Mouse (Mus musculus) midbrain, embryonic 15.5 days (tissue): ENCODE measurements around the gene Tex38. TPM values are rescaled to one million over a fixed set of nuclear protein-coding genes. Genes with fewer than 3 reads are reported as not detected.

Source experiments
- ATAC-seq: fragments of 200-750 bp; cut with Nextera tagmentation; replicated peaks from 2 replicates; pipeline ENCODE4 v1.8.0; 2017; ENCODE audit warnings: moderate TSS enrichment
- H3K27ac ChIP-seq: fragments of 300-500 bp; sonication (generic); 2 replicates; pipeline ENCODE4 v1.5.1; 2015; ENCODE audit warnings: mild to moderate bottlenecking, inconsistent platforms
- H3K27me3 ChIP-seq: fragments of 300-500 bp; sonication (generic); replicated peaks from 2 replicates; pipeline ENCODE4 v1.6.1; 2015; ENCODE audit warnings: inconsistent platforms
- H3K36me3 ChIP-seq: fragments of 300-500 bp; sonication (generic); replicated peaks from 2 replicates; pipeline ENCODE4 v1.6.1; 2015; ENCODE audit warnings: inconsistent platforms
- H3K4me1 ChIP-seq: fragments of 300-500 bp; sonication (generic); 2 replicates; pipeline ENCODE4 v1.6.1; 2015; ENCODE audit warnings: inconsistent platforms
- H3K4me2 ChIP-seq: fragments of 300-500 bp; sonication (generic); 2 replicates; pipeline ENCODE4 v1.6.1; 2015; ENCODE audit warnings: inconsistent platforms, mild to moderate bottlenecking, moderate library complexity
- H3K4me3 ChIP-seq: fragments of 300-500 bp; sonication (generic); 2 replicates; pipeline ENCODE4 v1.5.1; 2015; ENCODE audit warnings: mild to moderate bottlenecking, inconsistent platforms
- H3K9ac ChIP-seq: fragments of 300-500 bp; sonication (generic); 2 replicates; pipeline ENCODE4 v1.6.1; 2015; ENCODE audit warnings: mild to moderate bottlenecking, inconsistent platforms
- H3K9me3 ChIP-seq: fragments of 300-500 bp; sonication (generic); 2 replicates; pipeline ENCODE4 v1.6.1; 2016; ENCODE audit warnings: inconsistent platforms
- WGBS: fragments of 180-500 bp; shearing (Covaris S2); methylation state at CpG from one replicate; pipeline ENCODE4 v1.1.7; 2015; ENCODE audit warnings: mixed read lengths; 5-methylcytosine and 5-hydroxymethylcytosine counted together
- polyA plus RNA-seq: library from polyadenylated mRNA; unstranded; fragments of >200 nt; fragmentation: Nextera tagmentation; extraction: Ambion mirVana; gene quantifications from 2 replicates; pipeline ENCODE4 v1.2.1, GENCODE M21; 2015

Gene Tex38
- polyA plus RNA-seq, result 0.58 and 0.66 TPM in 2 replicates

- 87% methylated on average over 3 of the region's 3 CpGs for WGBS
- H3K27ac ChIP-seq, result no peak within 1 kb of the TSS
- H3K4me2 ChIP-seq, result no peak within 1 kb of the TSS
- H3K27me3 ChIP-seq, result no peaks in the 10 kb centered on the region
- no peak within 1 kb of the TSS for H3K4me3 ChIP-seq
- no peak within 1 kb of the TSS for H3K9ac ChIP-seq
- no peak for ATAC-seq
- H3K9me3 ChIP-seq, result no peaks in the 10 kb centered on the region
- H3K36me3 ChIP-seq, result peaks cover 7% of the 10 kb centered on the region; the same call in 1 of the 2 replicates
- H3K4me1 ChIP-seq, result peaks cover 14% of the 10 kb centered on the region
Measured at GRCm38 (mm10) chr4:115780918-115781317, at the start of gene Tex38. TSS of gene Tex38 (minus strand) at chr4:115781018.

- H3K36me3 ChIP-seq, result 0 out of 2 replicates have a peak, but pooled peaks cover 3% of the 10 kb centered on the region
- peaks cover 14% of the 10 kb centered on the region; the same call in 1 of the 2 replicates for H3K4me1 ChIP-seq
- ATAC-seq, result no peak
- no peak overlapping the region for H3K4me3 ChIP-seq
- H3K4me2 ChIP-seq, result no peak overlapping the region
- H3K9ac ChIP-seq, result no peak overlapping the region
- no peak overlapping the region for H3K27ac ChIP-seq
- no peaks in the 10 kb centered on the region for H3K27me3 ChIP-seq
- WGBS, result 78% methylated on average over 5 of the region's 5 CpGs
- H3K9me3 ChIP-seq, result no peaks in the 10 kb centered on the region
Measured at GRCm38 (mm10) chr4:115830491-115830890, 49.7 kb upstream of the Tex38 start.

- H3K27ac ChIP-seq, result no peak overlapping the region
- no peaks in the 10 kb centered on the region for H3K27me3 ChIP-seq
- H3K4me1 ChIP-seq, result peaks cover 14% of the 10 kb centered on the region; the same call in 1 of the 2 replicates
- H3K36me3 ChIP-seq, result 0 out of 2 replicates have a peak, but pooled peaks cover under 1% of the 10 kb centered on the region
- peak; percentile 57 for ATAC-seq
- WGBS, result 6% methylated on average over 8 of the region's 8 CpGs
- no peaks in the 10 kb centered on the region for H3K9me3 ChIP-seq
- H3K4me3 ChIP-seq, result peak overlapping the region; percentile 82
- H3K4me2 ChIP-seq, result peak overlapping the region; percentile 90
- peak overlapping the region; percentile 71 for H3K9ac ChIP-seq
Measured at GRCm38 (mm10) chr4:115828572-115828902, 47.7 kb upstream of the Tex38 start.

- peak; percentile 91 for ATAC-seq
- H3K9me3 ChIP-seq, result no peaks in the 10 kb centered on the region
- peak within 1 kb of the TSS; percentile 66 for H3K27ac ChIP-seq
- no peaks in the 10 kb centered on the region for H3K27me3 ChIP-seq
- peak within 1 kb of the TSS; percentile 71 for H3K9ac ChIP-seq
- H3K4me3 ChIP-seq, result peak within 1 kb of the TSS; percentile 82
- peaks cover 14% of the 10 kb centered on the region; the same call in 1 of the 2 replicates for H3K4me1 ChIP-seq
- H3K36me3 ChIP-seq, result no peaks in the 10 kb centered on the region
- under 1% methylated on average over 56 of the region's 57 CpGs for WGBS
- peak within 1 kb of the TSS; percentile 90 for H3K4me2 ChIP-seq
Measured at GRCm38 (mm10) chr4:115827888-115828571, 47.2 kb upstream of the Tex38 start, which contains the start of gene Mob3c. TSS of gene Mob3c (plus strand) at chr4:115828092.

- ATAC-seq, result peak; percentile 48
- Histone ChIP-seq H3K4me2 (peak overlapping the region; percentile 90), H3K4me1 (peaks cover 14% of the 10 kb centered on the region; the same call in 1 of the 2 replicates), H3K4me3 (peak overlapping the region; percentile 82), H3K27ac (peak overlapping the region; percentile 66; the same call in 1 of the 2 replicates), H3K9ac (peak overlapping the region; percentile 71), H3K27me3 (no peaks in the 10 kb centered on the region), H3K9me3 (no peaks in the 10 kb centered on the region), H3K36me3 (no peaks in the 10 kb centered on the region)
- 4% methylated on average over 4 of the region's 4 CpGs for WGBS
Measured at GRCm38 (mm10) chr4:115827535-115827887, 46.7 kb upstream of the Tex38 start.

- Histone ChIP-seq H3K27me3 (no peaks in the 10 kb centered on the region), H3K9me3 (no peaks in the 10 kb centered on the region), H3K4me1 (peaks cover 14% of the 10 kb centered on the region; the same call in 1 of the 2 replicates), H3K9ac (no peak overlapping the region), H3K4me3 (no peak overlapping the region; the same call in 1 of the 2 replicates), H3K36me3 (no peaks in the 10 kb centered on the region), H3K27ac (no peak overlapping the region), H3K4me2 (peak overlapping the region; percentile 90; the same call in 1 of the 2 replicates)
- ATAC-seq, result no peak
- WGBS, result 61% methylated on average over 3 of the region's 3 CpGs
Measured at GRCm38 (mm10) chr4:115827066-115827465, 46.2 kb upstream of the Tex38 start.

- 82% methylated on average over 2 of the region's 2 CpGs for WGBS
- Histone ChIP-seq H3K36me3 (no peaks in the 10 kb centered on the region), H3K9ac (no peak overlapping the region), H3K27me3 (no peaks in the 10 kb centered on the region), H3K9me3 (no peaks in the 10 kb centered on the region), H3K4me3 (no peak overlapping the region), H3K27ac (no peak overlapping the region), H3K4me1 (peaks cover 14% of the 10 kb centered on the region; the same call in 1 of the 2 replicates), H3K4me2 (no peak overlapping the region)
- no peak for ATAC-seq
Measured at GRCm38 (mm10) chr4:115825271-115825670, 44.5 kb upstream of the Tex38 start.

- H3K9me3 ChIP-seq, result no peaks in the 10 kb centered on the region
- ATAC-seq, result no peak
- H3K4me2 ChIP-seq, result no peak overlapping the region
- 78% methylated on average over 2 of the region's 2 CpGs for WGBS
- no peaks in the 10 kb centered on the region for H3K36me3 ChIP-seq
- H3K4me1 ChIP-seq, result peaks cover 14% of the 10 kb centered on the region; the same call in 1 of the 2 replicates
- no peak overlapping the region for H3K9ac ChIP-seq
- H3K27me3 ChIP-seq, result no peaks in the 10 kb centered on the region
- H3K27ac ChIP-seq, result no peak overlapping the region
- no peak overlapping the region for H3K4me3 ChIP-seq
Measured at GRCm38 (mm10) chr4:115824178-115824577, 43.4 kb upstream of the Tex38 start.

GRCm38 (mm10) chr4:115821928-115822327 lies 41.1 kb upstream of the Tex38 start:
- 81% methylated on average over 3 of the region's 3 CpGs for WGBS
- no peak overlapping the region for H3K4me3 ChIP-seq
- no peak overlapping the region for H3K9ac ChIP-seq
- no peak overlapping the region for H3K27ac ChIP-seq
- ATAC-seq, result no peak
- H3K9me3 ChIP-seq, result no peaks in the 10 kb centered on the region
- no peaks in the 10 kb centered on the region for H3K27me3 ChIP-seq
- H3K4me1 ChIP-seq, result no peaks in the 10 kb centered on the region
- H3K36me3 ChIP-seq, result no peaks in the 10 kb centered on the region
- H3K4me2 ChIP-seq, result no peak overlapping the region

- Histone ChIP-seq H3K36me3 (no peaks in the 10 kb centered on the region), H3K4me3 (no peak overlapping the region), H3K27ac (no peak overlapping the region), H3K9me3 (no peaks in the 10 kb centered on the region), H3K27me3 (no peaks in the 10 kb centered on the region), H3K4me2 (no peak overlapping the region), H3K9ac (no peak overlapping the region), H3K4me1 (no peaks in the 10 kb centered on the region)
- ATAC-seq, result no peak
Measured at GRCm38 (mm10) chr4:115821431-115821830, 40.6 kb upstream of the Tex38 start.

- whole genome bisulfite sequencing, result 73% methylated on average over 3 of the region's 3 CpGs
- Histone ChIP-seq H3K9ac (no peak overlapping the region), H3K27me3 (no peaks in the 10 kb centered on the region), H3K4me1 (no peaks in the 10 kb centered on the region), H3K4me3 (no peak overlapping the region), H3K36me3 (no peaks in the 10 kb centered on the region), H3K9me3 (no peaks in the 10 kb centered on the region), H3K27ac (no peak overlapping the region), H3K4me2 (no peak overlapping the region)
- no peak for ATAC-seq
Measured at GRCm38 (mm10) chr4:115820944-115821343, 40.1 kb upstream of the Tex38 start.

- H3K9me3 ChIP-seq, result no peaks in the 10 kb centered on the region
- no peak overlapping the region for H3K9ac ChIP-seq
- H3K4me1 ChIP-seq, result no peaks in the 10 kb centered on the region
- H3K27me3 ChIP-seq, result no peaks in the 10 kb centered on the region
- no peaks in the 10 kb centered on the region for H3K36me3 ChIP-seq
- H3K4me2 ChIP-seq, result no peak overlapping the region
- ATAC-seq, result no peak
- no peak overlapping the region for H3K27ac ChIP-seq
- WGBS, result 81% methylated on average over 3 of the region's 3 CpGs
- H3K4me3 ChIP-seq, result no peak overlapping the region
Measured at GRCm38 (mm10) chr4:115820199-115820598, 39.4 kb upstream of the Tex38 start.

GRCm38 (mm10) chr4:115815606-115816005 lies 34.8 kb upstream of the Tex38 start:
- Histone ChIP-seq H3K4me3 (no peak overlapping the region), H3K9me3 (no peaks in the 10 kb centered on the region), H3K4me2 (no peak overlapping the region), H3K27me3 (no peaks in the 10 kb centered on the region), H3K27ac (no peak overlapping the region), H3K9ac (no peak overlapping the region), H3K36me3 (peaks cover 5% of the 10 kb centered on the region; the same call in 1 of the 2 replicates), H3K4me1 (no peaks in the 10 kb centered on the region)
- 95% methylated on average over 5 of the region's 5 CpGs for WGBS
- no peak for ATAC-seq
